Mouse (Mus musculus): Measurements from ENCODE around the gene Arhgef5.

Arhgef5 gene

DNA sequence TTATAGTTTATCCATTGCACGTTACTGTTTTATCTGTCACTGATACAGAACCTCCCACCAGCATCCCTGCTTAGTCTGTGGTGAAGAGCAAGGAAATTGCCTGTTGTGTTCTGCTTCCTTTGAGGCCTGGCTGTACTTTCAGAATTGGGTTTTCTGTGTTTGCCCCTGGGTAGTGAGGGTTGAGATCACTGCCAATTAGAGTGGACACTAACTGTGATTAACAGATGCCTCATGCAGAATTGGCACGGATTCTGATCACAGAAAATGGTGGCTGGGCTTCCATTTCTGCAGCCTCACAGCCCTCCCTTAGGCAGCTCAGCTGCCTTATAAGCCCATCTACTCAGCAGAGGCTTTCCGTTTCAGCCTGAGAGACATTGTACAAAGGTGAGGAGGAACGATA lies 68.1 kb downstream of the Arhgef5 start:
- no peak for DNase-seq (ENCODE audit: low spot score)

DNA sequence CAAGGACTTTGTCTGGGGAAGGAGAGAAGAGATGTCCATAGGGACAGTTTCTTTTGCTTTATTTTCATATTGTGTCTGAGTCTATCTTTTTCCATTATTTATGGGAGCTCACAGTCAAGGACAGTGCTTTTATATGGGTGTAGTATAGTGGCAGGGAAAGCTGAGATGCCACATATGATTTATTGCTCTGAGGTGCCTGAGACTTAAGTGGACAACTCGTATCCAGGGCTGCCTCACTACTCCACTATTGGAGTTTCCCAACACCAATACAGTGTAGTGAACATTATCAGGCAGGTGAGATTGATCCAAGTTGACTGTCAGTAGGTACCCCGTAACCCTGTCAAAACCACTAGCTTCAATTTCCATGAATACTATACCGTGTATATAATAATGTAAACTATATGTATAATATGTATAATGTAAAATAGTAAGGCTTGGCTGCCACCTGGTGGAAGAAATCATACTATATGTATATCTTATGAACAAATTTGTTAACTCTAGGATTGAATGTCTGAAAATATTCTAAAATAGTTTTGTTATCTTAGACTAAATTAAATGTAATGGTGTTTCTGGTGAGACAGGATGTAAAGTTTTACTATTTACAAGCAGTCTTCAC lies 70.3 kb downstream of the Arhgef5 start:
- DNase-seq (ENCODE audit: low spot score), result no peak

DNA sequence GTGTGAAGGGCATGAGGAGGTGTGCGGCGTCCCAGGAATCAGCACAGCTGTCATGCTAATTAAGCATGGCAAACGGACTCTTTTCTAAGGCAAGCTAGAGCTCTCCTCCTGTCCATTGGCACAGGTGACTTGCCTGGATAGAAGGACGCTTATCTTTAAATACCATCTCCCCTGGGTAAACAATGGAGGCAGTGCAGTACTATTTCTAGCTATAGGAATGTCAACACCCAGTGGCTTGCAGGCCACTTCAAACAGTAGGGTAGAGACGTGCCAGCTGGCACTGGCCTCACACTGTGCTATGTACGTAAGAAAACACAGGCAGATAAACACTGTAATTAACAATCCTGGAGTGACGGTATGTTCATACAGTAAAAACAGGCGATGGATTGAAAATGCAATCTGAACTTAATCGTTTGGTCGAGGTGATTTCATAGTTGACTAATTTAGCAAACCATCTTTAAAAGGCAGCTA lies 72.1 kb downstream of the Arhgef5 start:
- DNase-seq (ENCODE audit: low spot score), result no peak

DNA sequence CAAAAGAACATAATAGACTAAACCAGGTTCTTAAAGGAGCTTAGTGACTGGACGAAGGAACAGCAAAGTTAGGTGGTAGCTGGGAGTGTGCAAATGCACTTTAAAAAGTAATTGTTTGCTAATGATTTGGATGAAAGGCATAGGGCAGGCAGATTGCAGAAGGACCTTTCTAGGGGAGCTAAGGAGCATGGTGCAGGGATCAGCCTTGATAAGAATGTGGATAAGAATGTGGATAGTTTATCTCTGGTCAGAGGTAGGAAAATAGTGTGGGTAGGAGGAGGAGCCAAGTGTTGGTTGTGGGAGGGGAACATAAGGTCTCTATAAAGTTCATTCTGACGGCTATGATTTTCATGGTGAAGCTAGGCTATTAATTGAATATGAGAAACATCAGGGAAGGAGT lies 73.4 kb downstream of the Arhgef5 start:
- DNase-seq (ENCODE audit: low spot score), result no peak
